Mouse (Mus musculus) frontal cortex, adult (tissue): ENCODE measurements around the gene AK157302.
"Not testable (repeated sequence)": the region's sequence is repeated elsewhere in the genome, so short reads cannot be mapped to it uniquely, and the experiment has no call there.

ENCODE experiments used
- ATAC-seq: cut with Nextera tagmentation; 2 replicates; pipeline ENCODE4 v1.9.2; 2017; ENCODE audit warnings: mild to moderate bottlenecking, moderate library complexity, mixed read lengths; ENCODE audit not compliant: low TSS enrichment

Gene AK157302

DNA sequence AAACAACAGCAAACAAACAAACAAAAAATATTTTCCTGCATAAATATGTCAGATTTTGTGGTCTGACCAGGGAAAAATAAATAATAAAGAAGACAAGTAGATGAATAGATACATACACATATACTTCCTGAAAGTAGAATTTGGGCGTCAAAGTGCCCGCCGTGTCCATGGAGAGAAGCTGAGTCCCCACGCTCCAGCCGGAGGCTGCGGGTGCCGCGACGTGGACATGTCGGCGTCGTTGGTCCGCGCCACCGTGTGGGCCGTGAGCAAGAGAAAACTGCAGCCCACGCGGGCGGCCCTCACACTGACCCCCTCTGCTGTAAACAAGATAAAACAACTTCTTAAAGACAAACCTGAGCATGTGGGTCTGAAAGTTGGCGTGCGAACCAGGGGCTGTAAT, at the start of gene AK157302:
TSS of gene AK157302 (plus strand) at position 144 of the 400 bp plus-strand sequence.
- ATAC-seq, result no peak

DNA sequence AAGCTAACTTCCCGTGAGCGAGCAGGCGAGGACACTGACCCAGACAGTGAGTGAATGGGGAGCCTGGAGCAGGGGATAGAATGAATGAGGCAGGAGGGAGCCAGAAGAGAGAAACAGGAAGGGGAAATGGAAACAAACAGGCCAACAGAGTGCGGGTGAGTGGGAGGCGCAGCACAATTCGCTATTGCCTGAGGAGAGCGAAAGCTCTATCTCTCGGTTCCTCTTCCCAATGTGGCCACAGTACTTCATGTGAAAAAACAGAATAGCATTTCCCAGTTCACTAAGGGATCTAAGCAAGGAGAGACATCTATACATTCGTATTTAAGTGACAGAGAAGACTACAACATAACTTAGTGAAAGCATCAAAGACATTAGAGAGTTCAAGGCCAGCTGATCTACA, 48.2 kb upstream of the AK157302 start:
- ATAC-seq, result no peak

DNA sequence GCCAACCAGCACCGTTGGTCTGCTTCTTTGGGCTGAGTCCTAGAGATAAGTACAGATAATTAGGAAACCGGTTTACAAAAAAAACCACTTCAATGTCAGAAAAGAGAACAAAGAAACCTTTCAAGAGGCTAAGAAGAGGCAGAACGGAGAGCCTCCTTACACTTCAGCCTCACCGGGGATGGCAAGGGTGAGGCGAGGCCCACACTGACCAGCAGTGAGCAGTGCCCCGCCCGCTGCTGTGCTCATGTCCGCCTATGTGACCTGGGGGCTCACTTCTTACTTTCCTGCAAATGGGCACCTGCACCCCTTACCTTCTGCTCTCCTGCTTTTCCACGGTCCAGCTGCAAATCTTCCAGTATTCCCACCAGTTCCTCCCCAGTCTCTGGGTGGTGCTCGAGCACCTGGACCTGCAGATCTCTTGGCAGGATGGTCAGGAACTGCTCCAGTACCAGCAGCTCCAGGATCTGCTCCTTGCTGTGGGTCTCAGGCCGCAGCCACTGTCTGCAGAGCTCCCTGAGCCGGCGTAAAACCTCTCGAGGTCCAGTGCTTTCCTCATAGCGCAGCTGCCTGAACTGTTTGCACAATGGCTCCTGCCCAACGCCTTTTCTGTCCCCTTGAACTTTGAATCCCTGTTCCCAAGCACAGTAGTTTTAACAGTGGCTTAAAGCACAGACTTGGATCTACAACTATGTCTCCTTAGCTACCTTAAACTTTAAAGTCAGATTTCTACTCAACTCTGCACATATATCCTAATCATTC, 47.0 kb upstream of the AK157302 start:
- ATAC-seq, result no peak

DNA sequence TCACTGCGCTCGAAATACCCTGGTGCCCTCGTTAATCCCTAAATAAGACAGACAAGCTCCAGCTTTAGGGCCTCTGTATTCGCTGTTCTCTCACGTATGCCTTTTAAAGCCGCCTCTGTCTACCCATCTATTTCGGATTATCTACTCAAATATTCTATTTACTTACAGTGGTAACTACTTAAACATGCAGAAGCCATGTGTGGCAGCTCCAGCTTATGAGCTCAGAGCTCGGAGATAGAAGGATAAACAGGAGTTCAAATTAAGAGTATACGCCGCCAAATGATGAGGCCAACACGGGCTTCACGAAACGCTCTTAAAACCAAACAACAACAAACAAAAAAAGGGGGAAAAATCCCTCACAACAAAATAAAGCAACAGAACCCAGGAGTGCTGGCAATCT, 42.0 kb upstream of the AK157302 start:
- peak; percentile 51 for ATAC-seq

- ATAC-seq, result peak; percentile 99
Measured at GRCm38 (mm10) chr13:21453449-21453848, 41.6 kb upstream of the AK157302 start, which contains the start of gene Zscan26. Zscan26 (minus strand) TSS chr13:21453730.

DNA sequence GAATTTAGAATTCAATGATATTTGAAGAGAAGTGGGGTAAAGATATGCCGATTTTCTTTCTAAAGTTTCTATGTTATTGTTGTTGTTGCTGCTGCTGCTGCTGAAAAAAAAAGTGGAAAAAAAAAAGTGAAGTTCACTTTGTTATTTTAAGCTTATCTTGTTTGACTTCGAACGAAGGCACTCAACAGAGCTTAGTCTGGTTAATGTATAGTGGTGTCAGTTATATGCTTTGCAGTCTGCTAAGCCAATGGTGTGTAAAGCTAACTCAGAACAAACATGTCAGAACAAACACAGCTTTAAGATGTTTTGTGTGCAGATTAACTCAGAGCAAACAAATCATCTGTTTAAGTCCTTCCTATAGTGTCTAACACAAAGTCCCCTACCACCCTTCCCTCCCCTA, 40.9 kb upstream of the AK157302 start:
- ATAC-seq, result no peak

DNA sequence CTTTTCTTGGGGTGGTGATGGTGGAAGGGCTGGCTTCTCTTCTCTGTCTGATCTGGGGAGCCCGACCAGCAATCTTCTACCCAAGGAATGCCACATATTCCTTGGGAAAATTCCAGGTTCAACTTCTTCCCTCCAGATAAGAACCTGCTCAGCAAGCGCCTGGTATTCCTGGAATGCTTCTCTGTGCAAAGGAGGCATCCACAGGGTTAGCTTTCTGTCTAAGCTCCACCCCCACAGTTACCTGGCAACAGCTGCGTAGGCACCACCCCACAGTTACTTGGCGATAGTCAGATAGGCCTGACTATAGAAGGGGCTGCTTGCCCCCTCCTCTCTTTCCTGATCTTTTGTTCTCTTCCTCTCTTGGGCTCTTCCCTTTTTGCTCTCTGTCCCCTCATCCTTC, 38.7 kb upstream of the AK157302 start:
- no peak for ATAC-seq

DNA sequence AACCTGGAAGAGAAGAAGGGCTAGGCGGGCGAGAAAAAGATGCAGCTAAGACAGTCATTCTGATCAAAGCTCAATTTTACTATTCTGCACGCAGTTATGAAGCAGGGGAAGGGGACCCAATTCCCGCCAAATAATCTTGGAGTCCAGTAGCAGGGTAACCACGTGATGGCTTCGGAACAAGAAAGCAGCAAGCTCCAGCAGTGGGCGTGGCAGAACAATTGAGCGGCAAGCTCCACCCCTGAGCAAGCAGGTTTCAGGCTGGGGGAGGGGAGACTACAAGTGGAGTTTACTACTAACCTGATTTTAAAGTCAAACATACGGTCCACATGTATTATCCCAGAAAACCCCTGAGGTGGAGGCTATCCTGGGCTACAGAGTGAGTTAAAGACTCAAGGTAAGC, 32.5 kb upstream of the AK157302 start:
- ATAC-seq, result not testable (repeated sequence)

DNA sequence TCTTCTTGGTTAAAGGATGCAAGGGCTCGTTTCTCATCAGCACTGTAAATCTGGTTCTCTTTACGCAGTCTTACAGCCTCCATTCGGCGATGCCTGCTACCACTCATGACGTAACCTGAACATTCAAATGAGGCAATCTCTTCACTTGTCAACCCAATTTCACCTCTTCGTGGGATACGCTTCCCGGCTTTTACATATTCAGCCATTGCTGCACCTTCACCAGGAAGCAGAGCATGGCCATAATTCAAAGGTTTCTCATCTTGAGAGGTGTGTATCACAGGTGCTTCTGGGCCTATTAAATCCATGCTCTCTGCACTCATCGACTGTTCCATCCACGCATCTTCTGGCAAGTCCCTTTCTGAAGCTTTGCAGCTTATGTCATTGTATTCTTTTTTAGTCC, 27.7 kb upstream of the AK157302 start:
- ATAC-seq, result no peak

DNA sequence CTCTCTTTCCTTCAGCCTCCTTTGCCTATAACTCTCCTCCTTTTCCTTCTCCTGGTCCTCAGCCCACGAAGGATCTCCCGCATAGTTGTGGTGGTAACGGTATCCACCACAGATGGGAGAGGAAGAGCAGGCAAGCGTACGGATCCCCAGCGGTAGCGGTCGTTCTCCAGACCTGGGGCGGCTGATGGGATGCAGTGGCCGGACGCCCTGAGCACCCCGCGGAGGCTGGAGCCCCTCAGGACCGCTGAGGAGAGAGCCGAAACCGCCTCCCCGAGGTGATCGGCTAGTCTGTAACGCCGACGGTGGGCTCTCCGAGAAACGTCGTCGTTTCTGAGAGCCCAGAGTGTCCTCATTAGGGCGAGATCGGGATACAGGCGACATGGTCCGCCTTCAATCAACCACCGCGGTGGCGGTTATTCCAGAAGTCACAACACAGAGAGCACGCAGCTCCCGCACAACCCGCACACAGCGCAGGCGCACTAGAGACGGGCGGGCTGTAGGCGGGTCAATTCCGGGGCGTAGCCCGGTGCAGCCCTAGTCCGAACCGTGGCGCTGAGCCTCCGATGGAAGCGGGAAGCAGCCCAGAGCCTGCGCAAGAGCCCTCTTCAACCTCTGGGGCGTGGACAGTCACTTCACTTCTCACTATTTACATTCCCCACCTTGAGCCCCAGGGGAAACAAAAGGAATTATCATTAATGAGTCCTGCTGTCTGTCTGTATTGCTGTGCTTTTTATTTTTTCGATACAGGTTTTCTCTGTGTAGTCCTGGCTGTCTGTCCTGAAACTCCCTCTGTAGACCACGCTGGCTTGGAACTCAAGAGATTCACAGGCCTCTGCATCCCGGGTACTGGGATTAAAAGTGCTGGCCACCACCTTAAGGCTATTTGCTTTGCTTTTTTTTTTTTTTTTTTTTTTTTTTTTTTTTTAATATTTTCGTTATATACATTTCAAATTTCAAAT, 26.7 kb upstream of the AK157302 start, which contains the start of gene Nkapl:
TSS of gene Nkapl (minus strand) at position 449 of the 959 bp plus-strand sequence.
- peak; percentile 99 for ATAC-seq

GRCm38 (mm10) chr13:21469097-21469496, 25.9 kb upstream of the AK157302 start:
- ATAC-seq, result no peak

GRCm38 (mm10) chr13:21472427-21472826, 22.6 kb upstream of the AK157302 start:
- no peak for ATAC-seq

DNA sequence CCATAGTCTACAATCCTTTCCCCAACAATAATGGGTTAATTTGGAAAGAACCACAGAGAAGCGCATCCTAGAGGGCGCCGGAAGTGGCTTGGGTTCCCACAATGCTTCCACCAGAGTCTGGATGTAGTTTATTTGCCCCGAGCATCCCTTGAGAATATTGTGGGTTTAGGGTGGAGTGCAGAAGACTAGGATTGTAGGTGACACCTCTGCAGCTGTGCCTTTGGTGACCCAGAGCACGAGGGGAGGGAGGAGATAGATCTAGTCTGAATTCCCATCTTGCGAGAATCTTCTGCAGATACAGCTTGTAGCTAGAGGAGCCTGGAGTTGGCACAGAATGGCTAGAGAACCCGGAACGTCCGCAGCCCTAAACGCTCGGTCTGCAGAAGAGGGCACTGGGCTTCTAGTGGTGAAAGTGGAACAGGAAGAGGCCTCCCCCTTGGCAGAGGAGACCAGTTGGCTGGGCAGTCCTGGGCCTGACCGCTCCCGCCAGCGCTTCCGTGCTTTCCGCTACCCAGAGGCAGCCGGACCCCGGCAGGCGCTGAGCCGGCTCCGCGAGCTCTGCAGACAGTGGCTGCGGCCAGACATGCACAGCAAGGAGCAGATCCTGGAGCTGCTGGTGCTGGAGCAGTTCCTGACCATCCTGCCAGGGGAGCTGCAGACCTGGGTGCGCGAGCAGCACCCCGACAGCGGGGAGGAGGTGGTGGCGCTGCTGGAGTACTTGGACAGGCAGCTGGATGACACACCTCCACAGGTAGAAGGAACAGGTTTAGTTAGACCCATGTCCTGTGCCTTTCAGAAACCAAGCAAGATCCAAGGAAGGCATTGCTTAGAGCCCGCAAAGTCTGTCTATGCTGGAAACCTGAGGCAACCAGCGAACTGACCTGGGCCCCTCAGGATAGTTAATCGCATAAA, 16.0 kb upstream of the AK157302 start, which contains the start of the genes Zkscan4 and Gm10065:
TSS of gene Zkscan4 (plus strand) at position 149 of the 912 bp plus-strand sequence.
TSS of gene Gm10065 (minus strand) at position 683 of the 912 bp plus-strand sequence.
- peak; percentile 99 for ATAC-seq

- no peak for ATAC-seq
Measured at GRCm38 (mm10) chr13:21486881-21487280, 8.1 kb upstream of the AK157302 start.

DNA sequence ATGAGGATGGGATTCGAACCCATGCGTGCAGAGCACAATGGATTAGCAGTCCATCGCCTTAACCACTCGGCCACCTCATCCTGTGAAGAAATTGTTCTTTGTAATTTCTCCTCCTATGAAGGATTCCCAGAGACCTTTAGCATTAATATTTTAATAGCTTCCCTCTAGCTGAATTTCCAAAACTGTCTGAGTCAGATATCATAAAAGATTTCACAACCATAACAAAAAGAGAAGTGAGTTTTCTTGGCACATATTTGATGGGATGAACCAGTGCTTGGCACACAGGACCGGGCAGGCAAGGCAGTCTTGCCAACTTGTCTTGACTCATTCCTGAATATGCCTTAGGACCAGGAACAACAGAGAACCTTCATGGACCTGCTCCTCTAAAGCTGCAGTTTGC, 2.2 kb upstream of the AK157302 start:
- ATAC-seq, result no peak

- ATAC-seq, result not testable (repeated sequence)
Measured at GRCm38 (mm10) chr13:21501182-21501581, 6.2 kb downstream of the AK157302 start, which contains the start of gene Gm11273. Gm11273 (minus strand) TSS chr13:21501418.

- ATAC-seq, result no peak
Measured at GRCm38 (mm10) chr13:21502296-21502695, 7.3 kb downstream of the AK157302 start.

DNA sequence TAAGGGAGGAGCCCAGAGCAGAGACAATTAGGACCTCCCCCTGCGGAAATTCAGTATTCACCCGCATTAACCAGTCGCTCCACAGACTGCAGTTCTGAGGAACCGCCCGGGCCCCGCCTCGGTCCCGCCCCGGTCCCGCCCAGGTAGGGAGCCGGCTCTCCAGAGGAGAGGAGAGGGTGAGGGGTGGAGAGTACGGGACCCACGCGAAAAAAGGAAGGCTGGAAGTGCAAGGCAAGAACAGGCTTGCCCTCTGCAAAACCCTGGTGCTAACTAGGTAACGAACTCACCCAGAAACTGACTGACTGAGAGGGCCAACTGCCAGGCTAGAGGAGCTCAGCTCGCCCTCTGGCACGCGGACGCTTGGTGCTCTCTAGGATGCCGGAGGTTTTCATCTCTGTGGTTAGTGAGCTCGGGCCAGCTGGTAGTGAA, 11.2 kb downstream of the AK157302 start:
- peak; percentile 100 for ATAC-seq

GRCm38 (mm10) chr13:21530136-21530535, 35.1 kb downstream of the AK157302 start:
- no peak for ATAC-seq

GRCm38 (mm10) chr13:21530781-21531201, 35.8 kb downstream of the AK157302 start, which contains the start of gene Zkscan8:
Zkscan8 (minus strand) TSS chr13:21531120.
- peak; percentile 100 for ATAC-seq

DNA sequence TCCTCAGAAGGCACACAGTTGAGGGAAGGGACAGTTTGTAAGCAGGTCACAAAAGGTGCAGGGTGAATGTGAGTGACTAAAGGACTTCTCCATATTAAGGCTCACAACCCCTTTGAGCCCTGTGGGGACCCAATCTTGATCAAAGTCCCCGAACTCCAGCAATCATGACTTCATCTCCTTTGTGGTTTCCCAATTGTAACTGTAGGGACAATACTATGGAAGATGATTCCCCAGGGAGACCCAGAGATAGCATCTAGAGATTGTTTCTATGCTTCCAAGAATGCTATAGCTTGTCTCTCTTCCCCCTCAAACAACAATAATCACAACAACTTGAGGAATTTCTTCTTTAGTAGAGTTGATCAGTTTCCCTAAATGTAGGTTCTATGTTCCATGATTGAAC, 47.7 kb downstream of the AK157302 start, which contains the start of gene Olfr1366:
TSS of gene Olfr1366 (minus strand) at position 101 of the 400 bp plus-strand sequence.
- ATAC-seq, result no peak
